ENCODE assay signal across 8 mouse cellular contexts in genomic region chr9:14866957-14867356, GRCm38 (mm10). TPM values are rescaled to one million over a fixed set of nuclear protein-coding genes. Genes with fewer than 3 reads are reported as not detected.
DNase-seq lines count a peak whose midpoint lies in the region; ATAC-seq and TF ChIP-seq lines count a peak whose summit lies in the region.

No protein-coding gene starts in this region.

- DNase-seq in midbrain, embryonic 10.5 days (ENCODE audit: low spot score), result peak; percentile 50
- DNase-seq in adrenal gland, postnatal 36 days, result peak; percentile 44 to 60
- DNase-seq in frontal cortex, postnatal 25 days (ENCODE audit: low spot score in 2 of 2), result peak; percentile 46 to 53
- DNase-seq in layer of hippocampus, adult 9-10 months (ENCODE audit: low spot score), result peak; percentile 48
- no peak for DNase-seq in c-Kit-positive CD71-positive TER-119-positive erythroid progenitor cells, embryonic 14.5 days (ENCODE audit: low spot score)

- H3K4me3 ChIP-seq in midbrain, embryonic 10.5 days, result no peak overlapping the region
- no peak overlapping the region for H3K4me3 ChIP-seq in midbrain, embryonic 15.5 days
- peak overlapping the region; percentile 31 for H3K4me3 ChIP-seq in megakaryocyte, embryonic 14.5 days (replicated peaks)
- no peak overlapping the region for H3K4me3 ChIP-seq in small intestine, adult 2 months (ENCODE audit: low read depth, low read length)

- 40% methylated on average over 7 of the region's 7 CpGs for WGBS in midbrain, embryonic 10.5 days
- 43% methylated on average over 7 of the region's 7 CpGs for WGBS in midbrain, embryonic 15.5 days
- 28% methylated on average over 7 of the region's 7 CpGs for WGBS in small intestine, adult 2 months

- no peak overlapping the region for H3K4me2 ChIP-seq in midbrain, embryonic 15.5 days

- peak; percentile 40; the same call in 1 of the 2 replicates for TF ChIP-seq CTCF in small intestine, adult 2 months (IDR thresholded peaks at IDR 0.05; ENCODE audit: extremely low read depth, insufficient read length, insufficient replicate concordance, low read depth, low read length)

- H3K36me3 ChIP-seq in midbrain, embryonic 10.5 days, result no peaks in the 10 kb centered on the region
- no peaks in the 10 kb centered on the region for H3K36me3 ChIP-seq in midbrain, embryonic 15.5 days (replicated peaks)
- no peaks in the 10 kb centered on the region for H3K36me3 ChIP-seq in megakaryocyte, embryonic 14.5 days (replicated peaks; ENCODE audit: low read length)
- no peaks in the 10 kb centered on the region for H3K36me3 ChIP-seq in small intestine, adult 2 months (ENCODE audit: control insufficient read depth, insufficient read depth, low read length)

- H3K9me3 ChIP-seq in midbrain, embryonic 10.5 days (replicated peaks), result no peaks in the 10 kb centered on the region
- H3K9me3 ChIP-seq in midbrain, embryonic 15.5 days, result no peaks in the 10 kb centered on the region
- no peaks in the 10 kb centered on the region for H3K9me3 ChIP-seq in megakaryocyte, embryonic 14.5 days

- peaks cover 9% of the 10 kb centered on the region for H3K4me1 ChIP-seq in midbrain, embryonic 10.5 days
- H3K4me1 ChIP-seq in midbrain, embryonic 15.5 days, result peaks cover 6% of the 10 kb centered on the region
- H3K4me1 ChIP-seq in megakaryocyte, embryonic 14.5 days, result peaks cover 28% of the 10 kb centered on the region
- no peaks in the 10 kb centered on the region for H3K4me1 ChIP-seq in small intestine, adult 2 months (ENCODE audit: control insufficient read depth, insufficient read depth, insufficient read length, low read length)

- H3K9ac ChIP-seq in midbrain, embryonic 15.5 days, result no peak overlapping the region

- H3K27me3 ChIP-seq in midbrain, embryonic 10.5 days (ENCODE audit: low read depth, poor library complexity, severe bottlenecking), result peaks cover 9% of the 10 kb centered on the region
- H3K27me3 ChIP-seq in midbrain, embryonic 15.5 days (replicated peaks), result no peaks in the 10 kb centered on the region
- peaks cover 49% of the 10 kb centered on the region for H3K27me3 ChIP-seq in megakaryocyte, embryonic 14.5 days (replicated peaks)
- 0 out of 2 replicates have a peak, but pooled peaks cover under 1% of the 10 kb centered on the region for H3K27me3 ChIP-seq in small intestine, adult 2 months (ENCODE audit: control insufficient read depth, insufficient read depth, low read length)

- TF ChIP-seq POLR2A in small intestine, adult 2 months (IDR thresholded peaks at IDR 0.05; ENCODE audit: low read depth, low read length), result no peak

- H3K27ac ChIP-seq in midbrain, embryonic 10.5 days (replicated peaks), result no peak overlapping the region
- H3K27ac ChIP-seq in midbrain, embryonic 15.5 days, result no peak overlapping the region
- H3K27ac ChIP-seq in small intestine, adult 2 months (ENCODE audit: insufficient read depth, low read depth, low read length), result no peak overlapping the region

- no peak; the same call in 1 of the 2 replicates for ATAC-seq in midbrain, embryonic 15.5 days (replicated peaks)

RNA-seq across cellular contexts. Expression of gene Gpr83, which starts 6.9 kb away (rescaled TPM):
- polyA plus RNA-seq in midbrain, embryonic 10.5 days (2016; fragmentation: Nextera tagmentation; extraction: Ambion mirVana), result 0.25 and 0.40 TPM in 2 replicates
- 3.1 and 3.3 TPM in 2 replicates for polyA plus RNA-seq in midbrain, embryonic 15.5 days (2015; fragmentation: Nextera tagmentation; extraction: Ambion mirVana)
- total RNA-seq in adrenal gland, postnatal 36 days (2021), result not detected
- not detected in 2 replicates for polyA plus RNA-seq in megakaryocyte, embryonic 14.5 days (2012; ENCODE audit: insufficient read depth, low replicate concordance)
- polyA plus RNA-seq in small intestine, adult 2 months (2012; rRNA removed), result 0.04 and 0.27 TPM in 2 replicates

RNA-seq across cellular contexts. Expression of gene Izumo1r, which starts 36.8 kb away (rescaled TPM):
- not detected in 2 replicates for polyA plus RNA-seq in midbrain, embryonic 10.5 days (2016; fragmentation: Nextera tagmentation; extraction: Ambion mirVana)
- polyA plus RNA-seq in midbrain, embryonic 15.5 days (2015; fragmentation: Nextera tagmentation; extraction: Ambion mirVana), result not detected in 2 replicates
- total RNA-seq in adrenal gland, postnatal 36 days (2021), result not detected
- polyA plus RNA-seq in megakaryocyte, embryonic 14.5 days (2012; ENCODE audit: insufficient read depth, low replicate concordance), result not detected in 2 replicates
- polyA plus RNA-seq in small intestine, adult 2 months (2012; rRNA removed), result 1.4 and 3.1 TPM in 2 replicates
